Mouse (Mus musculus) lung, postnatal 0 days (tissue): ENCODE measurements at regions not wholly inside any gene's neighbourhood (a gene's known extent, or its start where the extent isn't known, plus 50 kb on each side); places are given as distances from the start of the nearest gene placed in this dataset.

Source experiments
- ATAC-seq: fragments of 200-750 bp; cut with Nextera tagmentation; 2 replicates; pipeline ENCODE4 v1.8.0; 2017; ENCODE audit warnings: moderate library complexity
- DNase-seq: peaks from one replicate; pipeline ENCODE4 v3.0.0-alpha.2; 2016; ENCODE audit warnings: low spot score
- H3K27ac ChIP-seq: fragments of 300-500 bp; sonication (generic); 2 replicates; pipeline ENCODE4 v1.5.1; 2014; ENCODE audit warnings: antibody characterized with exemption, mild to moderate bottlenecking, low read length, mixed read lengths
- H3K27me3 ChIP-seq: fragments of 300-500 bp; sonication (generic); replicated peaks from 2 replicates; pipeline ENCODE4 v1.6.1; 2014; ENCODE audit warnings: low read length, mixed read lengths; ENCODE audit not compliant: insufficient read depth
- H3K36me3 ChIP-seq: fragments of 300-500 bp; sonication (generic); 2 replicates; pipeline ENCODE4 v1.6.1; 2014; ENCODE audit warnings: low read length, mixed read lengths; ENCODE audit not compliant: insufficient read depth
- H3K4me1 ChIP-seq: fragments of 300-500 bp; sonication (generic); 2 replicates; pipeline ENCODE4 v1.6.1; 2014; ENCODE audit warnings: antibody characterized with exemption, low read depth, low read length, mixed read lengths; ENCODE audit not compliant: insufficient read depth
- H3K4me2 ChIP-seq: fragments of 300-500 bp; sonication (generic); replicated peaks from 2 replicates; pipeline ENCODE4 v1.6.1; 2014; ENCODE audit warnings: low read depth, mild to moderate bottlenecking, low read length, moderate library complexity, mixed read lengths
- H3K4me3 ChIP-seq: fragments of 300-500 bp; sonication (generic); 2 replicates; pipeline ENCODE4 v1.5.1; 2014; ENCODE audit warnings: low read depth, low read length
- H3K9ac ChIP-seq: fragments of 300-500 bp; sonication (generic); replicated peaks from 2 replicates; pipeline ENCODE4 v1.6.1; 2014; ENCODE audit warnings: low read depth, mild to moderate bottlenecking
- H3K9me3 ChIP-seq: fragments of 300-500 bp; sonication (generic); 2 replicates; pipeline ENCODE4 v1.6.1; 2016; ENCODE audit warnings: low read length, mixed read lengths
- CTCF ChIP-seq: IDR thresholded peaks from 2 replicates; pipeline ENCODE4 v1.5.1; 2016; ENCODE audit warnings: antibody characterized with exemption, mild to moderate bottlenecking
- EP300 ChIP-seq: IDR thresholded peaks from 2 replicates; pipeline ENCODE4 v1.6.1; 2016; ENCODE audit warnings: antibody characterized with exemption, mild to moderate bottlenecking, control low read depth
- WGBS: fragments of 180-500 bp; shearing (Covaris S2); extraction: QIAGEN DNeasy Blood & Tissue Kit; methylation state at CpG from one replicate; pipeline ENCODE4 v1.1.7; 2014; 5-methylcytosine and 5-hydroxymethylcytosine counted together

DNA sequence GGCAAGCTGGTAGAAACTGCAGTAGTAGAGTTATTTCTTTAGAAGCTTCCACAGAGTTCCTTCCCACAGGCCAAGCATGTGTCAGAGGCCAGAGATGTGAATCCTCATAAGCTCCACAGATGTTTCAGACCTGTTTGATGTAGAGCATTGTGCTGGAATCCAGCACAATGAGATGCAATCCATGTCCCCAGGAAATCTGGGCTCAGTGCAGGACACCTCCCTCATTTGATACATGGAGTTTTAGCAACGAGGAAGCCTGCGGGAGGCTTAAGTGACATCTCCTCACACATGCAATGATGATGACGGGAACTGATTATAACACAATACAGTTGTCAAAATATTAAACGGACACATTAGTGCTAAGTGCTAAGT, 133.7 kb downstream of the Slc30a10 start:
- DNase-seq (no peak), ATAC-seq (peak; percentile 53; the same call in 1 of the 2 replicates)
- Histone ChIP-seq H3K4me3 (no peak overlapping the region), H3K27me3 (no peaks in the 10 kb centered on the region), H3K36me3 (no peaks in the 10 kb centered on the region), H3K4me2 (no peak overlapping the region), H3K27ac (peak overlapping the region; percentile 60; the same call in 1 of the 2 replicates), H3K9ac (no peak overlapping the region), H3K4me1 (no peaks in the 10 kb centered on the region), H3K9me3 (no peaks in the 10 kb centered on the region)
- no peak for TF ChIP-seq EP300
- TF ChIP-seq CTCF, result no peak
- 46% methylated on average over 4 of the region's 4 CpGs for WGBS

DNA sequence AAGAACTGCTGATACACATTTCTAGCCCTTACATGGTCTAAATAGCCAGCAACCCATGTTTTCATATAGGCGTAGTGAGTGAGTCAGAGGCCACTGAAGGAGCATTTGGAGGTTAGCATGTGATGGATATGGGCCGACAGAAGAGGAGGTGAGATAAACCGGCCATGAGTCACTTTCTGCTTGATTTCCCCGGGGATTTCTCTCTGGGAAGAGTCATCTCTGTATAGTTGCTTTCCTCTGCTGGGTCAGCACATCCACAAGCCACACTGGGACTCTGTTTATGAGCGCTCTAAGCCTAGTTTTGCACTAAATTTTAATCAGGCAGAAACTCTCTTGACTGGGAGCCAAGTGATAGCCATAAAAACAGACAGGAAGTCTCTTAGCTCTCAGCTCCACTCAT, 142.2 kb downstream of the Slc30a10 start:
- H3K9me3 ChIP-seq, result no peaks in the 10 kb centered on the region
- H3K4me3 ChIP-seq, result no peak overlapping the region
- H3K4me2 ChIP-seq, result no peak overlapping the region
- ATAC-seq (no peak), DNase-seq (no peak)
- no peaks in the 10 kb centered on the region for H3K4me1 ChIP-seq
- no peak overlapping the region for H3K27ac ChIP-seq
- H3K9ac ChIP-seq, result no peak overlapping the region
- WGBS, result 72% methylated on average over 5 of the region's 5 CpGs
- H3K36me3 ChIP-seq, result no peaks in the 10 kb centered on the region
- TF ChIP-seq CTCF, result no peak
- TF ChIP-seq EP300, result no peak
- H3K27me3 ChIP-seq, result no peaks in the 10 kb centered on the region

DNA sequence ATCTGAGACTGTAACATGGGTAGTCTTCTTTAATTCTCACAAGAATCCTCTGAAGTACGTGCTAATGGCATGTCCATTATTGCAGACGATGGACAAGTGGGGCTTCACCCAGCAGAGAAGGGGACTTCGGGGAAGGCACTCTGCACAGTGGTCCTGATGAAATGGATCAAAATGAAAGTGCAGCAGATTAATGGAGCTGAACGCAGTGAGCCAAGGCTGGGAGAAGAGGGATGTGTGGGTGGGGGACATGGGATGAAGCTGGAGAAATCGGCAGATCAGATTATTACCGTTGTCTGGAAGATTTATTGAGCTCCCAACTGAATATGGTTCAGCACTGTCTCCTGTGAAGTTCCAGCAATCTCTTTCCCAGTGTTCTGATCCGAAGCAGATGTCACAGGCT, 143.9 kb downstream of the Slc30a10 start:
- H3K27ac ChIP-seq, result no peak overlapping the region
- H3K36me3 ChIP-seq, result no peaks in the 10 kb centered on the region
- no peak overlapping the region for H3K4me3 ChIP-seq
- H3K4me1 ChIP-seq, result no peaks in the 10 kb centered on the region
- H3K9ac ChIP-seq, result no peak overlapping the region
- H3K9me3 ChIP-seq, result no peaks in the 10 kb centered on the region
- no peak for TF ChIP-seq EP300
- no peak for TF ChIP-seq CTCF
- ATAC-seq (no peak), DNase-seq (no peak)
- no peaks in the 10 kb centered on the region for H3K27me3 ChIP-seq
- 85% methylated on average over 7 of the region's 7 CpGs for WGBS
- H3K4me2 ChIP-seq, result no peak overlapping the region

DNA sequence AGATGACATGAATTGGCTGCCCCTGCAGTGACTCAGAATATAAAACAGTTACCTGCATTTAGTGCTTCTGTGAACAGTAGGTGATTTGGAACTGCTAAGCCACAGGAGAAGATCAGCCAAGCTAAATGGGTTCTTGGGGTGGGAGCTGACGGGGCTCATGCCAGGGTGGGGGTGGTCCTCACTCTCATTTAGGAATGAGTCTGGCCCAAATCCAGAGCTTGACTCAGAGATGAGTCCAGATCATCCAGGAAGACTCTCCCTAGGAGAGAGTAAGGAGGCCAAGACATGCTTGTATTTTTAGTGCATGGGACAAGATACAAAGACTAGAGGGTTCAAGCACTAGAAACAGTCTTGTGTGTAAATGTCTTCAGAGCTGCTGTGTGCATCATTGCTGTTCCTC, 146.5 kb downstream of the Slc30a10 start:
- no peak overlapping the region for H3K9ac ChIP-seq
- TF ChIP-seq CTCF (no peak), EP300 (no peak)
- H3K36me3 ChIP-seq, result no peaks in the 10 kb centered on the region
- ATAC-seq (no peak), DNase-seq (no peak)
- no peak overlapping the region for H3K4me3 ChIP-seq
- no peak overlapping the region for H3K4me2 ChIP-seq
- H3K9me3 ChIP-seq, result no peaks in the 10 kb centered on the region
- no peak overlapping the region for H3K27ac ChIP-seq
- H3K27me3 ChIP-seq, result no peaks in the 10 kb centered on the region
- WGBS, result 85% methylated on average over 1 of the region's 1 CpGs
- H3K4me1 ChIP-seq, result no peaks in the 10 kb centered on the region

DNA sequence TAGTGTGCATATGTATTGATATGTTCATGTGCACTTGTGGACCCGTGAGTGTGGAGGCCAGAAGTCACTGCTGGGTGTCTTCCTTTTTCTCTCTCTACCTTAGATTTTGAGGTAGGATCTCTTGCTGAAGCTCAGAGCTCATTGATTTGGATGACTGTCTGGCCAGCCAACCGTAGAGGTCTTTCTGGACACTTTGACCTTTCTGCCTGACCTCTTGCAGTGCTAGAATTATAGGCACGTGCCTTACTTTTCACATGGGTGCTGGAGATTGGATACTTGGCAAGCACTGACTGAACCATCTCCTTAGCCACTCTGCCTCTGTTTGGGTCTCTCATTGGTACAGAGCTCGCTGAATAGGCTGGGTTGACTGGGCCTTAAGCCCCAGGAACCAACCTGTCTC, 151.3 kb downstream of the Slc30a10 start:
- ATAC-seq (no peak), DNase-seq (no peak)
- no peaks in the 10 kb centered on the region for H3K36me3 ChIP-seq
- no peak overlapping the region for H3K27ac ChIP-seq
- no peak overlapping the region for H3K9ac ChIP-seq
- H3K9me3 ChIP-seq, result no peaks in the 10 kb centered on the region
- 88% methylated on average over 4 of the region's 4 CpGs for WGBS
- no peaks in the 10 kb centered on the region for H3K4me1 ChIP-seq
- no peaks in the 10 kb centered on the region for H3K27me3 ChIP-seq
- H3K4me3 ChIP-seq, result no peak overlapping the region
- no peak overlapping the region for H3K4me2 ChIP-seq
- TF ChIP-seq EP300, result no peak
- no peak for TF ChIP-seq CTCF

DNA sequence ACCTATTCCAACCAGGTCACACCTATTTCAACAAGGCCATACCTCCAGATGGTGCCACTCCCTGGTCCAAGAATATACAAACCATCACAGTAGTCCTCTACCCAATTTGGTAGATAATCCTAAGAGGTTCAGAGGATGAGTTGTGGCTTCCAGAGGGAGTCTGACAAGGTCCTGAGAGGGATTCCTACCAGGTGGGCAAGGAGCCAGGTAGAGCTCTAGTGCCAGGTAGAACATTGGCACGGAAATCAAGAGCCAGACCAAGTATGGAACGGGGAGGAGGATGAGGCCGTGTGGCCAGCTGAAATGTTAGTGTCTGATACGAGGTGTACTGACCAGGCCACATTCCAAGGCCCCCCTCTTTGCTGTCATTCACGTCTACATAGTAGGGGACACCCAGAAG, 153.0 kb downstream of the Slc30a10 start:
- Histone ChIP-seq H3K27ac (no peak overlapping the region), H3K36me3 (no peaks in the 10 kb centered on the region), H3K4me3 (no peak overlapping the region), H3K4me1 (no peaks in the 10 kb centered on the region), H3K9ac (no peak overlapping the region), H3K4me2 (no peak overlapping the region), H3K9me3 (no peaks in the 10 kb centered on the region), H3K27me3 (no peaks in the 10 kb centered on the region)
- WGBS, result 74% methylated on average over 5 of the region's 5 CpGs
- ATAC-seq (no peak), DNase-seq (no peak)
- no peak for TF ChIP-seq EP300
- TF ChIP-seq CTCF, result no peak

DNA sequence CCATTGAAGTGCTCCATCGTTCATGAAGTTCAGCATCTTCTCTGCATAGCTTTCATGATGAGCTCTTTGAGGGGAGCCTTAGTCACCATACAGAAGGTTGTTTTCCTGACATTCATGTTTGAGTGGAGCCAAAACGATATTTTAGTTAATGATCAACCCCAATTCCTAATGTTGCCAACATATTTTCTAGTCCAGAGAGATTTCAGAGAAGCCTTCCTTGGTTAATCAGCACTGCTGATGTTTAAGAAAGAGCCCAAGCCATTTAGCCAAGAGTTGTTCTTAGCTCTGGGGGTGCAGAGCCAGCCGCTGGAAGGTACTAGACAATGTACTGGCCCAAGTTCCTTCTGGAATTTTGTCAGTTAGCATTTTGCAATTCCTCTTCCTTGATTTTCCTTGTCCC, 153.8 kb downstream of the Slc30a10 start:
- WGBS, result 81% methylated on average over 3 of the region's 3 CpGs
- Histone ChIP-seq H3K9me3 (no peaks in the 10 kb centered on the region), H3K36me3 (no peaks in the 10 kb centered on the region), H3K9ac (no peak overlapping the region), H3K4me3 (no peak overlapping the region), H3K27me3 (no peaks in the 10 kb centered on the region), H3K4me2 (no peak overlapping the region), H3K27ac (no peak overlapping the region), H3K4me1 (no peaks in the 10 kb centered on the region)
- DNase-seq (no peak), ATAC-seq (no peak)
- TF ChIP-seq CTCF (no peak), EP300 (no peak)
